Mouse (Mus musculus) gastrocnemius, postnatal 14 days (tissue): ENCODE results near the gene Mob3b. TPM values are rescaled to one million over a fixed set of nuclear protein-coding genes. Genes with fewer than 3 reads are reported as not detected.
A peak's percentile ranks its signal among the peaks of the same experiment; 100 is the strongest.

Source experiments
- DNase-seq: peaks from one replicate; pipeline ENCODE4 v3.0.0; 2021; ENCODE audit warnings: mixed read lengths
- intact Hi-C: fragments of 180-260 bp; cut with DNase I; formaldehyde crosslinking; loops from one replicate; pipeline ENCODE4 v1.15.1; 2025; ENCODE audit warnings: low total_unique reads
- total RNA-seq, 2 experiments: library from RNA; stranded (reverse); gene quantifications; 2 replicates each; pipeline ENCODE4 v1.2.3; 2021

Gene Mob3b
- total RNA-seq, 2 experiments from 2014 or later = 0.89 to 2.5 TPM

GRCm38 (mm10) chr4:35086067-35086700 is 71.1 kb downstream of the Mob3b start:
- intact Hi-C loops = no loop called here

GRCm38 (mm10) chr4:35084060-35084459 is 73.2 kb downstream of the Mob3b start:
- intact Hi-C loops = no loop called here

More at GRCm38 (mm10) chr4:35086067-35086700, 71.1 kb downstream of the Mob3b start:
- no peak for DNase-seq

GRCm38 (mm10) chr4:35082476-35083114 is 74.7 kb downstream of the Mob3b start:
- intact Hi-C loops = no loop called here
- DNase-seq = no peak

More at GRCm38 (mm10) chr4:35084060-35084459, 73.2 kb downstream of the Mob3b start:
- DNase-seq = no peak

GRCm38 (mm10) chr4:35080285-35080684 is 77.0 kb downstream of the Mob3b start:
- no peak for DNase-seq
- intact Hi-C loops = no loop called here

GRCm38 (mm10) chr4:35068739-35069138 is 88.5 kb downstream of the Mob3b start:
- intact Hi-C loops = no loop called here
- peak; percentile 10 for DNase-seq

GRCm38 (mm10) chr4:35066163-35066562 is 91.1 kb downstream of the Mob3b start:
- intact Hi-C loops = no loop called here
- DNase-seq = no peak

- peak; percentile 18 for DNase-seq
- intact Hi-C loops = no loop called here
These were observed 92.0 kb downstream of the Mob3b start for GRCm38 (mm10) chr4:35065075-35065838.

GRCm38 (mm10) chr4:35063146-35063719 is 94.1 kb downstream of the Mob3b start:
- intact Hi-C loops = no loop called here
- no peak for DNase-seq

GRCm38 (mm10) chr4:35060964-35061363 is 96.3 kb downstream of the Mob3b start:
- intact Hi-C loops = no loop called here
- no peak for DNase-seq

- DNase-seq = no peak
These were observed 96.9 kb downstream of the Mob3b start for GRCm38 (mm10) chr4:35060401-35060800.

GRCm38 (mm10) chr4:35054362-35054761 is 102.9 kb downstream of the Mob3b start:
- no peak for DNase-seq
- intact Hi-C loops = no loop called here

More at GRCm38 (mm10) chr4:35060401-35060800, 96.9 kb downstream of the Mob3b start:
- intact Hi-C loops = no loop called here

GRCm38 (mm10) chr4:35052174-35052942 is 104.9 kb downstream of the Mob3b start:
- intact Hi-C loops = no loop called here

GRCm38 (mm10) chr4:35051152-35051551 is 106.1 kb downstream of the Mob3b start:
- DNase-seq = no peak
- intact Hi-C loops = no loop called here

More at GRCm38 (mm10) chr4:35052174-35052942, 104.9 kb downstream of the Mob3b start:
- DNase-seq = no peak

GRCm38 (mm10) chr4:35049742-35050058 is 107.6 kb downstream of the Mob3b start:
- intact Hi-C loops = no loop called here
- DNase-seq = no peak

- DNase-seq = no peak
- intact Hi-C loops = no loop called here
These were observed 108.1 kb downstream of the Mob3b start for GRCm38 (mm10) chr4:35049036-35049741.

GRCm38 (mm10) chr4:35040896-35041295 is 116.4 kb downstream of the Mob3b start:
- no peak for DNase-seq
- intact Hi-C loops = no loop called here

- no peak for DNase-seq
- intact Hi-C loops = no loop called here
These were observed 117.0 kb downstream of the Mob3b start for GRCm38 (mm10) chr4:35040306-35040705.

- intact Hi-C loops = loop anchor here (10.0 kb wide), 1 partner anchor 823 kb away; no protein-coding TSS in a partner anchor
- no peak for DNase-seq
These were observed 119.5 kb downstream of the Mob3b start for GRCm38 (mm10) chr4:35037824-35038223.
